Mouse (Mus musculus) cerebellum, adult 2 months (tissue): Measurements from ENCODE around the gene Ccdc78. TPM values are rescaled to one million over a fixed set of nuclear protein-coding genes. Genes with fewer than 3 reads are reported as not detected.
A peak's percentile ranks its signal among the peaks of the same experiment; 100 is the strongest.
"Not testable (repeated sequence)": the region's sequence is repeated elsewhere in the genome, so short reads cannot be mapped to it uniquely, and the experiment has no call there.

Experiments used
- DNase-seq, 2 experiments: peaks; one replicate each; pipeline ENCODE4 v3.0.0; 2021
- H3K27ac ChIP-seq: fragments of 200-500 bp; 2 replicates; pipeline ENCODE4 v1.5.1; 2012; ENCODE audit warnings: low read length, control low read depth, inconsistent platforms; ENCODE audit not compliant: insufficient read depth
- H3K27me3 ChIP-seq: fragments of 200-500 bp; 2 replicates; pipeline ENCODE4 v1.6.1; 2012; ENCODE audit warnings: inconsistent platforms, mild to moderate bottlenecking, low read length, moderate library complexity; ENCODE audit not compliant: control insufficient read depth, insufficient read depth
- H3K4me1 ChIP-seq: fragments of 200-500 bp; 2 replicates; pipeline ENCODE4 v1.6.1; 2011; ENCODE audit warnings: low read length; ENCODE audit not compliant: control insufficient read depth, insufficient read depth
- H3K4me3 ChIP-seq: fragments of 200-500 bp; replicated peaks from 2 replicates; pipeline ENCODE3; 2011; ENCODE audit warnings: mild to moderate bottlenecking, low read depth, low read length, control low read depth; ENCODE audit not compliant: insufficient read depth
- CTCF ChIP-seq: fragments of 200-500 bp; IDR thresholded peaks from 2 replicates; pipeline ENCODE4 v1.5.1; 2011; ENCODE audit warnings: low read depth, mild to moderate bottlenecking, control low read depth, low read length, moderate library complexity, borderline replicate concordance; ENCODE audit not compliant: insufficient read depth
- POLR2A ChIP-seq: fragments of 200-500 bp; IDR thresholded peaks from 2 replicates; pipeline ENCODE4 v1.6.1; 2011; ENCODE audit warnings: low read length, control low read depth, borderline replicate concordance; ENCODE audit not compliant: insufficient read depth
- WGBS: fragments of 180-500 bp; shearing (Covaris S2); methylation state at CpG from one replicate; pipeline ENCODE4 v1.1.7; 2018; 5-methylcytosine and 5-hydroxymethylcytosine counted together
- polyA plus RNA-seq: library from polyadenylated mRNA; depleted of rRNA; stranded (reverse); fragments of >200 nt; gene quantifications from 2 replicates; pipeline ENCODE4 v1.2.3, GENCODE M21; 2012

The Ccdc78 gene
- polyA plus RNA-seq, 1 experiment, result 0.47 TPM

GRCm38 (mm10) chr17:25794998-25795397 is 8.6 kb downstream of the Ccdc78 start:
- Histone ChIP-seq H3K4me1 (peaks cover 8% of the 10 kb centered on the region), H3K27me3 (no peaks in the 10 kb centered on the region), H3K27ac (peak overlapping the region; percentile 56; the same call in 1 of the 2 replicates), H3K4me3 (no peak overlapping the region)
- DNase-seq, result no peak
- TF ChIP-seq CTCF (no peak), POLR2A (no peak)
- 45% methylated on average over 17 of the region's 17 CpGs for WGBS

GRCm38 (mm10) chr17:25795609-25796092 is 9.3 kb downstream of the Ccdc78 start, which contains the start of gene AC134908.4:
TSS of gene AC134908.4 (minus strand) at chr17:25795659.
- Histone ChIP-seq H3K4me1 (peaks cover 8% of the 10 kb centered on the region), H3K27ac (peak within 1 kb of the TSS; percentile 56; the same call in 1 of the 2 replicates), H3K4me3 (peak within 1 kb of the TSS; percentile 42), H3K27me3 (no peaks in the 10 kb centered on the region)
- 38% methylated on average over 6 of the region's 6 CpGs for WGBS
- TF ChIP-seq POLR2A (no peak), CTCF (no peak)
- peak in 1 of 2 experiments; percentile 68 for DNase-seq

- Histone ChIP-seq H3K27ac (peak overlapping the region; percentile 9; the same call in 1 of the 2 replicates), H3K27me3 (no peaks in the 10 kb centered on the region), H3K4me1 (peaks cover 8% of the 10 kb centered on the region), H3K4me3 (peak overlapping the region; percentile 42)
- no peak for DNase-seq
- 5% methylated on average over 37 of the region's 37 CpGs for WGBS
- TF ChIP-seq CTCF, result no peak
- no peak for TF ChIP-seq POLR2A
Observed at GRCm38 (mm10) chr17:25796211-25796771, 9.9 kb downstream of the Ccdc78 start.

- under 1% methylated on average over 35 of the region's 35 CpGs for WGBS
- Histone ChIP-seq H3K4me1 (peaks cover 8% of the 10 kb centered on the region), H3K27ac (peak within 1 kb of the TSS; percentile 9; the same call in 1 of the 2 replicates), H3K4me3 (peak within 1 kb of the TSS; percentile 42), H3K27me3 (no peaks in the 10 kb centered on the region)
- DNase-seq, result peak in 1 of 2 experiments; percentile 70
- TF ChIP-seq CTCF, result no peak
- no peak for TF ChIP-seq POLR2A
Observed at GRCm38 (mm10) chr17:25796951-25797369, 10.6 kb downstream of the Ccdc78 start, which contains the start of gene Metrn. TSS of gene Metrn (minus strand) at chr17:25797136.

GRCm38 (mm10) chr17:25801029-25801428 is 14.6 kb downstream of the Ccdc78 start:
- DNase-seq, result peak; percentile 72 to 77
- TF ChIP-seq POLR2A, result no peak
- peak; percentile 82 for TF ChIP-seq CTCF
- Histone ChIP-seq H3K4me3 (no peak overlapping the region), H3K27ac (no peak overlapping the region), H3K27me3 (no peaks in the 10 kb centered on the region), H3K4me1 (no peaks in the 10 kb centered on the region)
- 5% methylated on average over 6 of the region's 6 CpGs for WGBS

- Histone ChIP-seq H3K27ac (no peak overlapping the region), H3K4me1 (no peaks in the 10 kb centered on the region; the same call in 1 of the 2 replicates), H3K27me3 (no peaks in the 10 kb centered on the region), H3K4me3 (no peak overlapping the region)
- TF ChIP-seq CTCF (no peak), POLR2A (no peak)
- 11% methylated on average over 10 of the region's 10 CpGs for WGBS
- peak in 1 of 2 experiments; percentile 51 for DNase-seq
Observed at GRCm38 (mm10) chr17:25802825-25803517, 16.6 kb downstream of the Ccdc78 start.

- no peak overlapping the region for H3K27ac ChIP-seq
- 92% methylated on average over 4 of the region's 4 CpGs for WGBS
- no peak for DNase-seq
- H3K27me3 ChIP-seq, result no peaks in the 10 kb centered on the region
- no peak overlapping the region for H3K4me3 ChIP-seq
- TF ChIP-seq CTCF, result no peak
- TF ChIP-seq POLR2A, result no peak
- peaks cover 9% of the 10 kb centered on the region for H3K4me1 ChIP-seq
Observed at GRCm38 (mm10) chr17:25806507-25806906, 20.1 kb downstream of the Ccdc78 start.

GRCm38 (mm10) chr17:25807452-25807851 is 21.1 kb downstream of the Ccdc78 start:
- DNase-seq, result peak in 1 of 2 experiments; percentile 27
- 46% methylated on average over 2 of the region's 2 CpGs for whole genome bisulfite sequencing
- not testable (repeated sequence) for H3K27me3 ChIP-seq, H3K27ac ChIP-seq, H3K4me3 ChIP-seq
- H3K4me1 ChIP-seq, result peaks cover 16% of the 10 kb centered on the region
